ENCODE assay signal across 8 mouse cellular contexts in genomic region chr15:9070353-9070752, GRCm38 (mm10). TPM values are rescaled to one million over a fixed set of nuclear protein-coding genes. Genes with fewer than 3 reads are reported as not detected.
DNase-seq lines count a peak whose midpoint lies in the region; ATAC-seq and TF ChIP-seq lines count a peak whose summit lies in the region.

No protein-coding gene starts in this region.

- peak overlapping the region; percentile 61 for H3K9ac ChIP-seq in embryonic facial prominence, embryonic 11.5 days (replicated peaks; ENCODE audit: low read length)
- H3K9ac ChIP-seq in intestine, embryonic 14.5 days (ENCODE audit: low read length): peak overlapping the region; percentile 56

- no peak for ATAC-seq in embryonic facial prominence, embryonic 11.5 days (replicated peaks; ENCODE audit: insufficient number of reproducible peaks, low FRiP score, low TSS enrichment, low read depth)
- ATAC-seq in intestine, embryonic 14.5 days (replicated peaks; ENCODE audit: low FRiP score, low TSS enrichment, low read depth): peak; percentile 25
- ATAC-seq in monocyte, adult 5-6 weeks (replicated peaks; ENCODE audit: insufficient number of reproducible peaks, low FRiP score, low TSS enrichment, poor library complexity, severe bottlenecking): 0 out of 2 replicates have a peak, but pooled peaks have one; percentile 2

- no peaks in the 10 kb centered on the region for H3K9me3 ChIP-seq in embryonic facial prominence, embryonic 11.5 days (replicated peaks; ENCODE audit: control insufficient read depth, low read length)
- H3K9me3 ChIP-seq in intestine, embryonic 14.5 days (ENCODE audit: control insufficient read depth, low read length): no peaks in the 10 kb centered on the region

- H3K27ac ChIP-seq in layer of hippocampus, adult 2 months: peak overlapping the region; percentile 92
- H3K27ac ChIP-seq in embryonic facial prominence, embryonic 11.5 days (replicated peaks; ENCODE audit: low read depth, low read length): peak overlapping the region; percentile 42
- H3K27ac ChIP-seq in intestine, embryonic 14.5 days (ENCODE audit: low read depth): peak overlapping the region; percentile 83

- H3K36me3 ChIP-seq in embryonic facial prominence, embryonic 11.5 days (replicated peaks; ENCODE audit: control insufficient read depth, insufficient read depth, low read depth, low read length): no peaks in the 10 kb centered on the region
- H3K36me3 ChIP-seq in intestine, embryonic 14.5 days (ENCODE audit: control insufficient read depth, insufficient read depth, low read length): no peaks in the 10 kb centered on the region

- peak overlapping the region; percentile 90 for H3K4me3 ChIP-seq in layer of hippocampus, adult 2 months
- peak overlapping the region; percentile 89 for H3K4me3 ChIP-seq in embryonic facial prominence, embryonic 11.5 days (ENCODE audit: low read depth, low read length)
- H3K4me3 ChIP-seq in intestine, embryonic 14.5 days (ENCODE audit: low read depth, low read length): peak overlapping the region; percentile 92

- H3K4me2 ChIP-seq in embryonic facial prominence, embryonic 11.5 days (ENCODE audit: low read depth, low read length): peak overlapping the region; percentile 76
- peak overlapping the region; percentile 80 for H3K4me2 ChIP-seq in intestine, embryonic 14.5 days (ENCODE audit: low read length)

- WGBS in embryonic facial prominence, embryonic 11.5 days: 1% methylated on average over 3 of the region's 3 CpGs
- 1% methylated on average over 3 of the region's 3 CpGs for WGBS in intestine, embryonic 14.5 days

- no peak for DNase-seq in layer of hippocampus, adult 2 months (ENCODE audit: low spot score in 2 of 2)
- DNase-seq in layer of hippocampus, adult 18-20 months (ENCODE audit: low spot score in 2 of 2): no peak
- DNase-seq in embryonic facial prominence, embryonic 11.5 days (ENCODE audit: low spot score): no peak
- no peak for DNase-seq in intestine, embryonic 14.5 days (ENCODE audit: low spot score)
- no peak for DNase-seq in adrenal gland, postnatal 14 days
- no peak for DNase-seq in layer of hippocampus, adult 8-10 months (ENCODE audit: low spot score in 2 of 2)
- no peak for DNase-seq in urinary bladder, postnatal 4 days (ENCODE audit: low spot score in 2 of 2)

- no peaks in the 10 kb centered on the region; the same call in 1 of the 2 replicates for H3K4me1 ChIP-seq in embryonic facial prominence, embryonic 11.5 days (ENCODE audit: control insufficient read depth, insufficient read depth, low read length)
- H3K4me1 ChIP-seq in intestine, embryonic 14.5 days (replicated peaks; ENCODE audit: control insufficient read depth, insufficient read depth, low read length): peaks cover 20% of the 10 kb centered on the region

- TF ChIP-seq CTCF in layer of hippocampus, adult 2 months (conservative IDR thresholded peaks at IDR 0.05): no peak

- H3K27me3 ChIP-seq in embryonic facial prominence, embryonic 11.5 days (ENCODE audit: control insufficient read depth, insufficient read depth, low read length): no peaks in the 10 kb centered on the region
- no peaks in the 10 kb centered on the region for H3K27me3 ChIP-seq in intestine, embryonic 14.5 days (replicated peaks; ENCODE audit: control insufficient read depth, insufficient read depth, low read length)

RNA-seq across cellular contexts. Expression of gene Nadk2, which starts 0.7 kb away (rescaled TPM):
- 10 to 100 TPM; 64.4 to 69.3 TPM for total RNA-seq in layer of hippocampus, adult 2 months (2021)
- total RNA-seq in layer of hippocampus, adult 18-20 months (2021): 10 to 100 TPM; 62.5 to 70.2 TPM
- 43.3 and 51.9 TPM in 2 replicates for polyA plus RNA-seq in embryonic facial prominence, embryonic 11.5 days (2014; fragmentation: Nextera tagmentation; extraction: Ambion mirVana)
- 44.6 and 46.5 TPM in 2 replicates for polyA plus RNA-seq in intestine, embryonic 14.5 days (2014; fragmentation: Nextera tagmentation; extraction: Ambion mirVana)
- total RNA-seq in monocyte, adult 5-6 weeks (2017): 29.7 to 32.9 TPM (median 31.5 TPM) in 3 replicates
- 57.1 and 81.3 TPM in 2 replicates for total RNA-seq in adrenal gland, postnatal 14 days (2021)
- 10 to 100 TPM; 59.8 to 67.1 (median 66.8) TPM for total RNA-seq in layer of hippocampus, adult 8-10 months (2022)

Comparison
In these comparisons a context has a peak if more than half of its experiments do, and no peak if none do; other contexts are left out.
1. H3K27ac ChIP-seq: peak in every context shown above with its lines; median percentile 92 in layer of hippocampus, adult 2 months; 83 in intestine, embryonic 14.5 days; 42 in embryonic facial prominence, embryonic 11.5 days.